Mouse (Mus musculus) splenic B cell, adult 2 months (primary cell): ENCODE results near the gene Pde4b.

Experiments used
- DNase-seq: peaks from one replicate; pipeline ENCODE4 v3.0.0-alpha.2; 2011; ENCODE audit warnings: low read depth, low spot score
- H3K27me3 ChIP-seq: 2 replicates; pipeline ENCODE4 v1.6.1; 2012; ENCODE audit warnings: mild to moderate bottlenecking, low read length, moderate library complexity, mixed read lengths; ENCODE audit not compliant: control insufficient read depth, poor library complexity, insufficient read depth, severe bottlenecking
- H3K36me3 ChIP-seq: 2 replicates; pipeline ENCODE4 v1.6.1; 2012; ENCODE audit warnings: mild to moderate bottlenecking, low read length, moderate library complexity, mixed read lengths; ENCODE audit not compliant: control insufficient read depth, poor library complexity, insufficient read depth, severe bottlenecking

The Pde4b gene

GRCm38 (mm10) chr4:102588668-102589455 lies 501.5 kb downstream of the Pde4b start:
- DNase-seq, result no peak
- peaks cover 23% of the 10 kb centered on the region for H3K36me3 ChIP-seq

GRCm38 (mm10) chr4:102589537-102590031 lies 502.2 kb downstream of the Pde4b start:
- Histone ChIP-seq H3K36me3 (peaks cover 23% of the 10 kb centered on the region), H3K27me3 (no peaks in the 10 kb centered on the region)
- DNase-seq, result no peak

More at GRCm38 (mm10) chr4:102588668-102589455, 501.5 kb downstream of the Pde4b start:
- no peaks in the 10 kb centered on the region for H3K27me3 ChIP-seq

- no peak for DNase-seq
- Histone ChIP-seq H3K27me3 (no peaks in the 10 kb centered on the region), H3K36me3 (peaks cover 21% of the 10 kb centered on the region)
Measured at GRCm38 (mm10) chr4:102591798-102592197, 504.5 kb downstream of the Pde4b start.

GRCm38 (mm10) chr4:102592541-102592940 lies 505.2 kb downstream of the Pde4b start:
- peaks cover 26% of the 10 kb centered on the region for H3K36me3 ChIP-seq
- no peaks in the 10 kb centered on the region for H3K27me3 ChIP-seq
- DNase-seq, result no peak

- DNase-seq, result no peak
- Histone ChIP-seq H3K36me3 (peaks cover 28% of the 10 kb centered on the region), H3K27me3 (no peaks in the 10 kb centered on the region)
Measured at GRCm38 (mm10) chr4:102593631-102594030, 506.3 kb downstream of the Pde4b start.

- no peak for DNase-seq
Measured at GRCm38 (mm10) chr4:102594506-102594905, 507.2 kb downstream of the Pde4b start.

GRCm38 (mm10) chr4:102603968-102604367 lies 516.6 kb downstream of the Pde4b start:
- Histone ChIP-seq H3K36me3 (peaks cover 25% of the 10 kb centered on the region), H3K27me3 (no peaks in the 10 kb centered on the region)
- no peak for DNase-seq

More at GRCm38 (mm10) chr4:102594506-102594905, 507.2 kb downstream of the Pde4b start:
- Histone ChIP-seq H3K27me3 (no peaks in the 10 kb centered on the region), H3K36me3 (peaks cover 29% of the 10 kb centered on the region)

GRCm38 (mm10) chr4:102605231-102605630 lies 517.9 kb downstream of the Pde4b start:
- Histone ChIP-seq H3K36me3 (peaks cover 21% of the 10 kb centered on the region), H3K27me3 (no peaks in the 10 kb centered on the region)
- DNase-seq, result no peak

GRCm38 (mm10) chr4:102605722-102606341 lies 518.5 kb downstream of the Pde4b start:
- Histone ChIP-seq H3K27me3 (no peaks in the 10 kb centered on the region), H3K36me3 (peaks cover 21% of the 10 kb centered on the region)
- no peak for DNase-seq

- no peak for DNase-seq
Measured at GRCm38 (mm10) chr4:102606825-102607224, 519.5 kb downstream of the Pde4b start.

GRCm38 (mm10) chr4:102607744-102608416 lies 520.5 kb downstream of the Pde4b start:
- Histone ChIP-seq H3K27me3 (no peaks in the 10 kb centered on the region), H3K36me3 (peaks cover 16% of the 10 kb centered on the region)
- DNase-seq, result no peak

More at GRCm38 (mm10) chr4:102606825-102607224, 519.5 kb downstream of the Pde4b start:
- H3K36me3 ChIP-seq, result peaks cover 21% of the 10 kb centered on the region
- H3K27me3 ChIP-seq, result no peaks in the 10 kb centered on the region

- no peak for DNase-seq
- Histone ChIP-seq H3K36me3 (no peaks in the 10 kb centered on the region), H3K27me3 (no peaks in the 10 kb centered on the region)
Measured at GRCm38 (mm10) chr4:102612596-102612995, 525.3 kb downstream of the Pde4b start.

- H3K36me3 ChIP-seq, result no peaks in the 10 kb centered on the region
- no peaks in the 10 kb centered on the region for H3K27me3 ChIP-seq
- DNase-seq, result no peak
Measured at GRCm38 (mm10) chr4:102617774-102618173, 530.4 kb downstream of the Pde4b start.

GRCm38 (mm10) chr4:102618609-102619008 lies 531.3 kb downstream of the Pde4b start:
- no peaks in the 10 kb centered on the region for H3K27me3 ChIP-seq
- no peaks in the 10 kb centered on the region for H3K36me3 ChIP-seq
- no peak for DNase-seq
